Mouse (Mus musculus) activated CD4-positive, CD25-positive, alpha-beta regulatory T cell (primary cell): ENCODE results near the gene Gtf3c1. TPM values are rescaled to one million over a fixed set of nuclear protein-coding genes. Genes with fewer than 3 reads are reported as not detected.

ENCODE experiments used
- polyA plus RNA-seq, 2 experiments: library from polyadenylated mRNA; unstranded; fragments of 100-300 nt; shearing (Covaris generic); gene quantifications; one replicate each; pipeline ENCODE4 v1.2.1; 2017

Gtf3c1 gene
- 10 to 100 TPM; 30.3 to 41.7 TPM for polyA plus RNA-seq

DNA sequence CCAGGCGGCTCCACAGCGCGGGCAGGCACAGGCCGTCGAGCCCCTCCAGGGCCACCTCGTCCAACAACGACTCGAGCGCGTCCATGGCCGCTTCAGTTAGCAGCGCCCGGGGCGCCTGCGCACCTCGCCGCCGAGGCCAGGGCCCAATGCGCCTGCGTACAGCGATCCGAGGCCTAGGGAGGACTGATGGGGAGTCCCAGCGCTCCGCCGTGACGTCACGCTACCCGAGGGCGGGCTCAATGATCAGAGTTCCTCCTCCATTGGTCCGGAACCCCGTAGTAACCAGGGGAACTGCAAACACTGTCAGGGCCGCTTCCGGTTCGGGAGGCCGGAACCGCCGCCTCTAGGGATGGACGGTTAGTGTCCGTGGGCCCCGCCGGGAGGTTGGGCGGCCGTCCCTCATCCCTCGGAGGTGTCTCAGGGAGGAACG is at the start of gene Gtf3c1, which contains the start of gene D430042O09Rik:
TSS of gene Gtf3c1 (minus strand) at position 188 of the 430 bp plus-strand sequence.
TSS of gene D430042O09Rik (plus strand) at position 296 of the 430 bp plus-strand sequence.

DNA sequence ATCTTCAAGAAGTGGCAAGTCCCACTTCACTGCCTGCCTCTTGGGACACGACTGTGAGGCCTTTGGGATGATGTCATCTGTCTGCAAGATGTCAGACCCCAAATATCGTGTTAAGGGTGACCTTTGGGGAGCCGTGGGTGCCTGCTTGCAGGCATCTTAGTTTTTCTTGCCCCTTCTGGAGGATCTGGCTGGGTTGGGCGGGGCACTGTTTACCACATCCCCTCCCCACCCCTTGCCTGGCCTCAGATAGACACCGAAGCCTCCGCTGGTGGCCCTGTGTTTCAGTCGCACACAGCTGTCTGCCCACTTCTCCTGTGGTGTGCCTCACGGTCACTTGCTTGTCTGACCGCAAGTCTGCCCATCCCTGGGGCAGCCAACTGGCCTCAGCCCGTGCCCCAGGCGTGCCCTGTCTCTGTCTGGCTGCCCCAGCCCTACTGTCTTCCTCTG is 104.4 kb downstream of the Gtf3c1 start, which contains the start of gene Il21r:
TSS of gene Il21r (plus strand) at position 245 of the 447 bp plus-strand sequence.

Other genes with a start within 250 kb of the Gtf3c1 start
- gene Nsmce1, start 216.2 kb downstream of the Gtf3c1 start, polyA plus RNA-seq, result 100 to 1,000 TPM; 138 to 190 TPM
- 100 to 1,000 TPM; 145 to 198 TPM for gene Il4ra, start 155.7 kb downstream of the Gtf3c1 start, polyA plus RNA-seq
- gene Il21r, start 104.4 kb downstream of the Gtf3c1 start, polyA plus RNA-seq, result 100 to 1,000 TPM; 166 to 267 TPM
- gene D430042O09Rik, start 108 bp upstream of the Gtf3c1 start, polyA plus RNA-seq, result 1 to 10 TPM; 3.3 to 6.9 TPM